Mouse (Mus musculus): Measurements from ENCODE around the gene Rasgrp2. TPM values are rescaled to one million over a fixed set of nuclear protein-coding genes. Genes with fewer than 3 reads are reported as not detected.

Rasgrp2 gene
- polyA plus RNA-seq, 1 experiment from 2014 or later: 74.2 TPM

GRCm38 (mm10) chr19:6364842-6365241, 34.3 kb upstream of the Rasgrp2 start:
- Histone ChIP-seq H3K9ac (ENCODE audit: low read length) (peak overlapping the region; percentile 99), H3K4me1 (ENCODE audit: control insufficient read depth, insufficient read depth, low read length) (peaks cover 16% of the 10 kb centered on the region), H3K4me2 (ENCODE audit: low read depth, low read length) (peak overlapping the region; percentile 97), H3K36me3 (ENCODE audit: control insufficient read depth, insufficient read depth, low read length) (peaks cover 22% of the 10 kb centered on the region), H3K27ac (ENCODE audit: low read length) (peak overlapping the region; percentile 99; the same call in 1 of the 2 replicates), H3K9me3 (replicated peaks; ENCODE audit: control insufficient read depth, low read length) (no peaks in the 10 kb centered on the region), H3K4me3 (replicated peaks; ENCODE audit: low read length) (peak overlapping the region; percentile 98), H3K27me3 (ENCODE audit: control insufficient read depth, insufficient read depth, low read length) (no peaks in the 10 kb centered on the region)
- 0% methylated on average over 2 of the region's 2 CpGs for WGBS
- no peak for ATAC-seq (ENCODE audit: insufficient read depth, low FRiP score)

GRCm38 (mm10) chr19:6370175-6370574, 29.0 kb upstream of the Rasgrp2 start:
- Histone ChIP-seq H3K4me2 (ENCODE audit: low read depth, low read length) (no peak overlapping the region), H3K27me3 (ENCODE audit: control insufficient read depth, insufficient read depth, low read length) (no peaks in the 10 kb centered on the region), H3K4me1 (ENCODE audit: control insufficient read depth, insufficient read depth, low read length) (peaks cover 7% of the 10 kb centered on the region), H3K36me3 (ENCODE audit: control insufficient read depth, insufficient read depth, low read length) (peaks cover 46% of the 10 kb centered on the region), H3K27ac (ENCODE audit: low read length) (no peak overlapping the region), H3K4me3 (replicated peaks; ENCODE audit: low read length) (no peak overlapping the region), H3K9me3 (replicated peaks; ENCODE audit: control insufficient read depth, low read length) (no peaks in the 10 kb centered on the region), H3K9ac (ENCODE audit: low read length) (no peak overlapping the region)
- ATAC-seq (ENCODE audit: insufficient read depth, low FRiP score): no peak
- WGBS: 88% methylated on average over 2 of the region's 2 CpGs

GRCm38 (mm10) chr19:6372433-6372832, 26.7 kb upstream of the Rasgrp2 start:
- no peaks in the 10 kb centered on the region for H3K27me3 ChIP-seq (ENCODE audit: control insufficient read depth, insufficient read depth, low read length)
- H3K27ac ChIP-seq (ENCODE audit: low read length): no peak overlapping the region
- H3K4me1 ChIP-seq (ENCODE audit: control insufficient read depth, insufficient read depth, low read length): no peaks in the 10 kb centered on the region
- no peak overlapping the region for H3K9ac ChIP-seq (ENCODE audit: low read length)
- 95% methylated on average over 3 of the region's 3 CpGs for WGBS
- no peak for ATAC-seq (ENCODE audit: insufficient read depth, low FRiP score)
- H3K4me3 ChIP-seq (replicated peaks; ENCODE audit: low read length): no peak overlapping the region
- peaks cover 60% of the 10 kb centered on the region for H3K36me3 ChIP-seq (ENCODE audit: control insufficient read depth, insufficient read depth, low read length)
- H3K4me2 ChIP-seq (ENCODE audit: low read depth, low read length): no peak overlapping the region
- H3K9me3 ChIP-seq (replicated peaks; ENCODE audit: control insufficient read depth, low read length): no peaks in the 10 kb centered on the region

- Histone ChIP-seq H3K4me3 (replicated peaks; ENCODE audit: low read length) (no peak overlapping the region), H3K4me1 (ENCODE audit: control insufficient read depth, insufficient read depth, low read length) (no peaks in the 10 kb centered on the region), H3K27ac (ENCODE audit: low read length) (no peak overlapping the region), H3K9me3 (replicated peaks; ENCODE audit: control insufficient read depth, low read length) (no peaks in the 10 kb centered on the region), H3K36me3 (ENCODE audit: control insufficient read depth, insufficient read depth, low read length) (peaks cover 57% of the 10 kb centered on the region), H3K9ac (ENCODE audit: low read length) (no peak overlapping the region), H3K4me2 (ENCODE audit: low read depth, low read length) (no peak overlapping the region), H3K27me3 (ENCODE audit: control insufficient read depth, insufficient read depth, low read length) (no peaks in the 10 kb centered on the region)
- peak; percentile 42; the same call in 1 of the 2 replicates for ATAC-seq (ENCODE audit: insufficient read depth, low FRiP score)
- WGBS: 62% methylated on average over 12 of the region's 12 CpGs
Measured at GRCm38 (mm10) chr19:6373539-6374400, 25.4 kb upstream of the Rasgrp2 start.

GRCm38 (mm10) chr19:6374571-6374970, 24.6 kb upstream of the Rasgrp2 start:
- Histone ChIP-seq H3K4me3 (replicated peaks; ENCODE audit: low read length) (no peak overlapping the region), H3K27ac (ENCODE audit: low read length) (no peak overlapping the region), H3K9ac (ENCODE audit: low read length) (no peak overlapping the region), H3K4me2 (ENCODE audit: low read depth, low read length) (no peak overlapping the region), H3K4me1 (ENCODE audit: control insufficient read depth, insufficient read depth, low read length) (no peaks in the 10 kb centered on the region), H3K9me3 (replicated peaks; ENCODE audit: control insufficient read depth, low read length) (no peaks in the 10 kb centered on the region), H3K27me3 (ENCODE audit: control insufficient read depth, insufficient read depth, low read length) (no peaks in the 10 kb centered on the region), H3K36me3 (ENCODE audit: control insufficient read depth, insufficient read depth, low read length) (peaks cover 52% of the 10 kb centered on the region)
- ATAC-seq (ENCODE audit: insufficient read depth, low FRiP score): no peak
- 96% methylated on average over 10 of the region's 10 CpGs for WGBS

- Histone ChIP-seq H3K4me3 (replicated peaks; ENCODE audit: low read length) (no peak overlapping the region), H3K4me2 (ENCODE audit: low read depth, low read length) (no peak overlapping the region), H3K27ac (ENCODE audit: low read length) (no peak overlapping the region), H3K4me1 (ENCODE audit: control insufficient read depth, insufficient read depth, low read length) (no peaks in the 10 kb centered on the region), H3K9me3 (replicated peaks; ENCODE audit: control insufficient read depth, low read length) (no peaks in the 10 kb centered on the region), H3K9ac (ENCODE audit: low read length) (no peak overlapping the region), H3K36me3 (ENCODE audit: control insufficient read depth, insufficient read depth, low read length) (peaks cover 48% of the 10 kb centered on the region), H3K27me3 (ENCODE audit: control insufficient read depth, insufficient read depth, low read length) (no peaks in the 10 kb centered on the region)
- 90% methylated on average over 42 of the region's 42 CpGs for WGBS
- ATAC-seq (ENCODE audit: insufficient read depth, low FRiP score): peak; percentile 35; the same call in 1 of the 2 replicates
Measured at GRCm38 (mm10) chr19:6375423-6376254, 23.5 kb upstream of the Rasgrp2 start.

GRCm38 (mm10) chr19:6376255-6376564, 22.9 kb upstream of the Rasgrp2 start:
- ATAC-seq (ENCODE audit: insufficient read depth, low FRiP score): no peak
- no peaks in the 10 kb centered on the region for H3K9me3 ChIP-seq (replicated peaks; ENCODE audit: control insufficient read depth, low read length)
- H3K4me2 ChIP-seq (ENCODE audit: low read depth, low read length): no peak overlapping the region
- H3K4me3 ChIP-seq (replicated peaks; ENCODE audit: low read length): no peak overlapping the region
- no peaks in the 10 kb centered on the region for H3K27me3 ChIP-seq (ENCODE audit: control insufficient read depth, insufficient read depth, low read length)
- WGBS: 73% methylated on average over 14 of the region's 14 CpGs
- no peak overlapping the region for H3K27ac ChIP-seq (ENCODE audit: low read length)
- H3K4me1 ChIP-seq (ENCODE audit: control insufficient read depth, insufficient read depth, low read length): no peaks in the 10 kb centered on the region
- peaks cover 43% of the 10 kb centered on the region for H3K36me3 ChIP-seq (ENCODE audit: control insufficient read depth, insufficient read depth, low read length)
- H3K9ac ChIP-seq (ENCODE audit: low read length): no peak overlapping the region

- WGBS: 64% methylated on average over 2 of the region's 2 CpGs
- H3K4me3 ChIP-seq (replicated peaks; ENCODE audit: low read length): no peak overlapping the region
- no peak overlapping the region for H3K9ac ChIP-seq (ENCODE audit: low read length)
- H3K4me1 ChIP-seq (ENCODE audit: control insufficient read depth, insufficient read depth, low read length): no peaks in the 10 kb centered on the region
- H3K27me3 ChIP-seq (ENCODE audit: control insufficient read depth, insufficient read depth, low read length): no peaks in the 10 kb centered on the region
- no peak overlapping the region for H3K27ac ChIP-seq (ENCODE audit: low read length)
- peaks cover 42% of the 10 kb centered on the region for H3K36me3 ChIP-seq (ENCODE audit: control insufficient read depth, insufficient read depth, low read length)
- H3K4me2 ChIP-seq (ENCODE audit: low read depth, low read length): no peak overlapping the region
- no peaks in the 10 kb centered on the region for H3K9me3 ChIP-seq (replicated peaks; ENCODE audit: control insufficient read depth, low read length)
- no peak for ATAC-seq (ENCODE audit: insufficient read depth, low FRiP score)
Measured at GRCm38 (mm10) chr19:6376643-6377042, 22.5 kb upstream of the Rasgrp2 start.

Data from stomach, embryonic 16.5 days (tissue).